Mouse (Mus musculus): ENCODE data around the gene Epb41l1. TPM values are rescaled to one million over a fixed set of nuclear protein-coding genes. Genes with fewer than 3 reads are reported as not detected.

Epb41l1 gene
- polyA plus RNA-seq, 1 experiment: 7.0 TPM

DNA sequence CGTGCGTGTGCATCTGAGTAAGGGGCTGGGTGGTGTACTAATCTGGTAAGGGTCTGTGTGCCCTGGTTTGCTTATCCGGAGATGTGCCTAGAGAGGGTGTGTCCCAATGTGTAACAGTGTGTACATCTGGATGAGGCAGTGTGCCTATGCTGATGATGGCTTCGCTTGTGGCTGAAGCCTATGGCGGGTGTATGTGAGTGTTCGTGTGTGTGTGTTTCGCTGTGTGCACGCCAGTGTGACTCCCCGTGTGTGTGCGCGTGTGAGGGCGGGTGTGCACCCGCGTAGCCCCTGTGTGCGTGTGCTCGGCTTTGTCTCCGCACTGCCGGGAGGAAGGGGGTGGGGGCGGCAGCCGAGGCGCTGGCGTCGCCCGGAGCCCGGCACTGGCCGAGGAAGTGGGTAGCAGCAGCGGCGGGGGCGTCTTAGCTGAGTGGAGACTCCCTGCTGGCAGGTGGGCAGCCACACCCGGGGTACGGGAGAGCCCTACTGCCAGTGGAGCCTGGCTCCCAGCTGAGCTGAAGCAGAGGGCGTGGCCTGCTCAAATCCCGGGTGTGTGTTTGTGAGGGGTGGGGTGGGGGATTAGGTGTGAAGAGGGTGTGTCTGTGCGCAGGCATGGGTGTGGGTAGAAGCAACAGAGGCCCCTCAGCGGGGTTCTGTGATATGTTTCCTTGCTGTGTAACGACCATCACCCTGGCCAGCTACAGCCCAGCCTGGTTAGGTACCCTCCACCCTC is 837 bp downstream of the Epb41l1 start:
- H3K4me1 ChIP-seq: peaks cover 31% of the 10 kb centered on the region
- H3K27me3 ChIP-seq (replicated peaks): peaks cover 98% of the 10 kb centered on the region
- TF ChIP-seq FLI1 (IDR thresholded peaks at IDR 0.05; ENCODE audit: low read length) (no peak), GATA1 (IDR thresholded peaks at IDR 0.05; ENCODE audit: borderline replicate concordance, low read length) (no peak)
- H3K4me3 ChIP-seq (replicated peaks): peak overlapping the region; percentile 93
- H3K9me3 ChIP-seq: peaks cover 11% of the 10 kb centered on the region
- no peaks in the 10 kb centered on the region for H3K36me3 ChIP-seq (replicated peaks; ENCODE audit: low read length)

DNA sequence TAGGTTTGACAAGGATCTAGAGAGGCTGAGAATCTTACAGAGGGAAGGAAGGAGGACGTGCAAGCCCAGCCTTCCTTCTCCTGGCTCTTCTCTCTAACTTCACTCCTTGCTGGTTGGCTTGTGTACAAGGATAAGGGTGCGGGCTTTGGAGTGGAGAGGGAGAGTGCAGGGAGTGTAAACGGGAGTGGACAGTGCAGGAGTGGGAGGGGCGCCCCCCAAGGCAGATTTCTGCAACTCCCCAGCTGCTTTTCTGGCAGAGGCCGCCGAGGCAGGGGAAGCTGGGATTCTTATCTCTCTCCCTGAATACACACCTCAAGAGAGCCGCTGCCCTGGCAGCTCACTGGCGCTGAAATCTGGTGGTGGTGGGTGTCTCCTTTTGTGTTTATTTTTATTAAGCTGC is 1.9 kb downstream of the Epb41l1 start:
- H3K36me3 ChIP-seq (replicated peaks; ENCODE audit: low read length): no peaks in the 10 kb centered on the region
- H3K9me3 ChIP-seq: peaks cover 11% of the 10 kb centered on the region
- peaks cover 26% of the 10 kb centered on the region for H3K4me1 ChIP-seq
- TF ChIP-seq GATA1 (IDR thresholded peaks at IDR 0.05; ENCODE audit: borderline replicate concordance, low read length): no peak
- TF ChIP-seq FLI1 (IDR thresholded peaks at IDR 0.05; ENCODE audit: low read length): no peak
- H3K4me3 ChIP-seq (replicated peaks): peak overlapping the region; percentile 26
- H3K27me3 ChIP-seq (replicated peaks): peaks cover 99% of the 10 kb centered on the region

- Histone ChIP-seq H3K4me1 (peaks cover 23% of the 10 kb centered on the region), H3K9me3 (peaks cover 11% of the 10 kb centered on the region), H3K27me3 (replicated peaks) (peaks cover 99% of the 10 kb centered on the region), H3K4me3 (replicated peaks) (no peak overlapping the region), H3K36me3 (replicated peaks; ENCODE audit: low read length) (no peaks in the 10 kb centered on the region)
- no peak for TF ChIP-seq GATA1 (IDR thresholded peaks at IDR 0.05; ENCODE audit: borderline replicate concordance, low read length)
- TF ChIP-seq FLI1 (IDR thresholded peaks at IDR 0.05; ENCODE audit: low read length): no peak
Measured at GRCm38 (mm10) chr2:156423672-156424071, 3.0 kb downstream of the Epb41l1 start.

DNA sequence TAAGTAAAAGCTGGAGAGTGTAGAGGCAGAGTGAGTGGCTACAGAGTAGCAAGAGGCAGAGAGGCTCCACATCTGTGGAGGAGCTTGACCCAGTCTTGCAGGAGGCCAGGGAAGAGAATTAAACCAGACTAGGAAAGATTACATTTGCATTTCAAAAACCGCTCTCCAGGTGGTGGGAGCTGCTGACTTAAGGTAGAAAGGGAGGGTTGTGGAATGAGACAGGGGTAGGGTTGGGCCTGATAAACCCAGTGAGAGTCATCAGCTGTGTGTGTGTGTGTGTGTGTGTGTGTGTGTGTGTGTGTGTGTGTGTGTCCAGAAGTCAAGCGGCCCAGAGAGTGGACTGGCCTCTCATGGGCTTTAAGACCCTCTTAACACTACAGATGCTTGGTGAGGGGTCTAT is 4.9 kb downstream of the Epb41l1 start:
- H3K27me3 ChIP-seq (replicated peaks): peaks cover 96% of the 10 kb centered on the region
- no peak for TF ChIP-seq FLI1 (IDR thresholded peaks at IDR 0.05; ENCODE audit: low read length)
- TF ChIP-seq GATA1 (IDR thresholded peaks at IDR 0.05; ENCODE audit: borderline replicate concordance, low read length): no peak
- no peak overlapping the region for H3K4me3 ChIP-seq (replicated peaks)
- peaks cover 18% of the 10 kb centered on the region for H3K4me1 ChIP-seq
- peaks cover 11% of the 10 kb centered on the region for H3K9me3 ChIP-seq
- H3K36me3 ChIP-seq (replicated peaks; ENCODE audit: low read length): no peaks in the 10 kb centered on the region

- Histone ChIP-seq H3K4me3 (replicated peaks) (no peak overlapping the region), H3K36me3 (replicated peaks; ENCODE audit: low read length) (no peaks in the 10 kb centered on the region), H3K27me3 (replicated peaks) (peaks cover 93% of the 10 kb centered on the region), H3K4me1 (peaks cover 13% of the 10 kb centered on the region), H3K9me3 (peaks cover 11% of the 10 kb centered on the region)
- TF ChIP-seq GATA1 (IDR thresholded peaks at IDR 0.05; ENCODE audit: borderline replicate concordance, low read length) (no peak), FLI1 (IDR thresholded peaks at IDR 0.05; ENCODE audit: low read length) (no peak)
Measured at GRCm38 (mm10) chr2:156426151-156426550, 5.4 kb downstream of the Epb41l1 start.

- Histone ChIP-seq H3K4me1 (no peaks in the 10 kb centered on the region), H3K27me3 (replicated peaks) (peaks cover 78% of the 10 kb centered on the region), H3K36me3 (replicated peaks; ENCODE audit: low read length) (no peaks in the 10 kb centered on the region), H3K9me3 (no peaks in the 10 kb centered on the region), H3K4me3 (replicated peaks) (no peak overlapping the region)
- no peak for TF ChIP-seq GATA1 (IDR thresholded peaks at IDR 0.05; ENCODE audit: borderline replicate concordance, low read length)
- TF ChIP-seq FLI1 (IDR thresholded peaks at IDR 0.05; ENCODE audit: low read length): no peak
Measured at GRCm38 (mm10) chr2:156429836-156430235, 9.1 kb downstream of the Epb41l1 start.

GRCm38 (mm10) chr2:156430326-156430725 is 9.6 kb downstream of the Epb41l1 start:
- H3K27me3 ChIP-seq (replicated peaks): peaks cover 78% of the 10 kb centered on the region
- H3K9me3 ChIP-seq: no peaks in the 10 kb centered on the region
- H3K4me1 ChIP-seq: no peaks in the 10 kb centered on the region
- no peak overlapping the region for H3K4me3 ChIP-seq (replicated peaks)
- TF ChIP-seq FLI1 (IDR thresholded peaks at IDR 0.05; ENCODE audit: low read length): no peak
- no peak for TF ChIP-seq GATA1 (IDR thresholded peaks at IDR 0.05; ENCODE audit: borderline replicate concordance, low read length)
- no peaks in the 10 kb centered on the region for H3K36me3 ChIP-seq (replicated peaks; ENCODE audit: low read length)

DNA sequence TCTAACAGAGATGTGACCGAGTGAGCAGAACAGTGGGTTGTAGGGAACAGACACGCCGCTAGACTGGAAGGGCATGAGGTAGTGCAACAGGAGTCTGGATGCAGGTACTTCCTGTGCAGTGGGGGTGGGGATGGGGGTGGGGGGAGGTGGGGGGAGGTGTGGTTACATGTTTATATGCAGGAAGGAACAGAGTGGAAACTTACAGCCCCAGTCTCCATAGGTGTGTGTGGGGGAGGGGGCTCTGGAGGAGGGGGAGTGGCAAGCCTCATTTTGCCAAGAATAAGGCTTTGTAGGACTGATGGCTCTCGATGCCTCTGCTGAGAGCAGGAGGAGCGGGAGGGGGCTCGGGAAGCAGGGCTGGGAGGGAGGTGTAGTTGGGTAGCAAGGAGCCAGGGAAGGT is 10.7 kb downstream of the Epb41l1 start:
- no peaks in the 10 kb centered on the region for H3K36me3 ChIP-seq (replicated peaks; ENCODE audit: low read length)
- peaks cover 75% of the 10 kb centered on the region for H3K27me3 ChIP-seq (replicated peaks)
- H3K4me3 ChIP-seq (replicated peaks): no peak overlapping the region
- H3K9me3 ChIP-seq: no peaks in the 10 kb centered on the region
- H3K4me1 ChIP-seq: no peaks in the 10 kb centered on the region
- TF ChIP-seq FLI1 (IDR thresholded peaks at IDR 0.05; ENCODE audit: low read length) (no peak), GATA1 (IDR thresholded peaks at IDR 0.05; ENCODE audit: borderline replicate concordance, low read length) (no peak)

DNA sequence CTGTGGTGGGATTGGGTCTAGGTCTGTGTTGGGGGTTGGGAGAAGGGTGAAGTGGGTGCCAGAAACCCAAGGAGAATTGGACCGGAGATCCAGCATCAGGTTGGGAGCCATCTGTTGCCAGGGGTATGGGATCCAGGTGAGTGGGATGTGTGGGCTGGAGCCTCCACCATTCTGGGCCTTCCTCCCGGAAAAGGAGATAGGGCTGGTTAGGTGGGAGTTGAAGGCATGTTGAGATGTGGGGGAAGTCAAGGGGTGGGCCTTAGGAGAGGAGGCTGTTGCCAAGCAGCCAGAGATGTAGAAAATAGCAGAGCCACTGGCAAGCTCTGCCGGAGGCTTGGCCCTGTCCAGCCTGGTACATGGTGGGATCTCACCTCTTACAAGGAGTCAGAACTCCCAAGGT is 11.4 kb downstream of the Epb41l1 start:
- Histone ChIP-seq H3K4me3 (replicated peaks) (no peak overlapping the region), H3K9me3 (no peaks in the 10 kb centered on the region), H3K4me1 (no peaks in the 10 kb centered on the region), H3K27me3 (replicated peaks) (peaks cover 74% of the 10 kb centered on the region), H3K36me3 (replicated peaks; ENCODE audit: low read length) (no peaks in the 10 kb centered on the region)
- no peak for TF ChIP-seq GATA1 (IDR thresholded peaks at IDR 0.05; ENCODE audit: borderline replicate concordance, low read length)
- TF ChIP-seq FLI1 (IDR thresholded peaks at IDR 0.05; ENCODE audit: low read length): no peak

GRCm38 (mm10) chr2:156432874-156433868 is 12.5 kb downstream of the Epb41l1 start:
- no peak for TF ChIP-seq GATA1 (IDR thresholded peaks at IDR 0.05; ENCODE audit: borderline replicate concordance, low read length)
- no peak for TF ChIP-seq FLI1 (IDR thresholded peaks at IDR 0.05; ENCODE audit: low read length)
- Histone ChIP-seq H3K36me3 (replicated peaks; ENCODE audit: low read length) (no peaks in the 10 kb centered on the region), H3K4me1 (no peaks in the 10 kb centered on the region), H3K27me3 (replicated peaks) (peaks cover 71% of the 10 kb centered on the region), H3K4me3 (replicated peaks) (no peak overlapping the region), H3K9me3 (no peaks in the 10 kb centered on the region)

Measured in megakaryocyte, embryonic 14.5 days (primary cell).